Mouse (Mus musculus): Measurements from ENCODE around the gene Pde7b.

Gene Pde7b

DNA sequence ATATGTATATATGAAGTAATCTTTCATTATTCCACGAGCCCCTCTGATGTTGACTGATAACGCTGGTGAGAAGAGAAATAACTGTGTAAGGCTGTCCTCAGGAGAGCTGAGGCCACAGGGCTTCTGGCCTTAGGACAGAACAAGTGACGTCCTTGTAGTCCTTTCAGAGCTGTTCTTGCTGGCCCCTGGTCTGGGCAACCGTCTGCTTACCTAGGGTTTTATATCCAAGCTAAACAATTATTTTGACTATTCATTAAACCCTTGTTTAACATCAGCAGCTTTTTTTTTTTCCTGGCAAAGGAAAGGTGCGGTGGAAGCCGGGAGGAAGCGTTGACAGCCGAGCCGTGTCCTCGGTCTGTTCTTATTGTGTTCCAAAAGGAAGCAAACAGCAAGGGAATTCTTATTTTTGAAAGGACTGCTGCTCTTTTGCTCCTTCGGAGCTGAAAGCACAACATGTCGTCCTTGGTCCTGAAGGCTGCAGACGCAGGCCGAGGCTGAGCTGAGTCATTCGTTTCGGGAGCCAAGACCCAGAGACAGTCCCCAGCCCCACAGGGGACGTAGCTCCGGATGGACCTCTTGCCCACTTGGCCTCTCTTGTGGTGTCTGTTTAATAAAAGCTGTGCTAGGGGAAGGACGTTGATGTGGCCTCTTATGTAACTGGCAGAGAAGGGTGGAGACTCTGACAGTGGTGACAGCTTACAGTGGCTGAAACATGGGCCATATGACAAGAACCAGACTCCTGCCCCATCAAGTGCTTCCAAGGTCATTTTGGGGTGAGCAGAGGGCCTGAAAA lies 238.2 kb downstream of the Pde7b start:
- peak; percentile 86 for DNase-seq

DNA sequence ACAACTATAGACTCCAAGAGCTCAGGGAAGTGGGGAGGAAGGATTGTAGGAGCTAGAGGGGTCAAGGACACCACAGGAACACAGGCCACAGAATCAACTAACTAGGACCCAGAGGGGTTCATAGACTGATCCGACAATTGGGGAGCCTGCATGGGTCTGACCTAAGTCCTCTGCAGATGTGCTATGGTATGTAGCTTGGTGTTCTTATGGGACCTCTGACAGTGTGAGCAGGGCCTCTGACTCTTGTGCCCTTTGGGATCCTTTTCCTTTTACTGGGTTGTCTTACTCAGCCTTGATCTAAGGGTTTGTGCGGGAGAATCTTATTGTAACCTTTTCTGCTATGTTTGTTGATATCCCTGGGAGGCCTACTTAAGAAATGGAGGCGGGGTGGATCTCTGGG lies 239.1 kb downstream of the Pde7b start:
- no peak for DNase-seq

DNA sequence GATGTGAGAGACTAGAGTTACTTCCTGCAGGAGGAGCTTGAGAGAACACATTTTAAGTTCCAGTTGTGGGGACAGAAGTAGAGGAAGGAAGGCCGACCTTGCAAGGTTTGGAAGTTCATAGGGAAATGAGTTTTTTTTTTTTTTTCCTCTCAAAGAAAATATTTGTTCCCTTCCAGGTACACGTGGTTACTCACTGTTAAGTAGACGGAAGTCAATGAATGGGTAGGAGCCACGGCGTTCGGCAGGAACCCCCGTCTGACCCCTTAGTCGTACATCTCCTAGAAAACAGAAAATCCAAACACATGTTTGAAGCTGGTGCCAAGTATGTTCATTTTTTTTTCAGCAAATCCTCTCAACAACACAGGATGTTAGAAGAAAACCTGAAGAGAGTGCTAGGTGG lies 245.4 kb downstream of the Pde7b start:
- no peak for DNase-seq

DNA sequence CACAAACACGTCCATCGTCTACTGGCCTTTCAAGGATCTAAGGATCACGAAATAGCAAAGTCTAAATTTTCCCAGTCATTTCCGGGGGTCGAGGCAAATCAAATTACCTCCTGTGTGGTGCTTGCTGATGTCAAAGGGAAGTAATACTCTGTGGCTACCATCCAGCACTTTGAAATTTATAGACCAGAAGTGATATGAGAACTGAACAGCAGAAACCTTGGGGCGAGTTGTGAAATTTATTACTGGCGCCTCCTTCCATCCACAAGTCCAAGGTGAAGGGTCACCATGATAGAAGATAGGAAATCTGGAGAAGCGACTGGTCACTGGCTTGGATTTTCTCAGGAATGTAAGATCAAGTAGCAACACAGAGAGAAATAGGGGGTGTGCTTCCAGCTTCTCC lies 246.4 kb downstream of the Pde7b start:
- DNase-seq: no peak

DNA sequence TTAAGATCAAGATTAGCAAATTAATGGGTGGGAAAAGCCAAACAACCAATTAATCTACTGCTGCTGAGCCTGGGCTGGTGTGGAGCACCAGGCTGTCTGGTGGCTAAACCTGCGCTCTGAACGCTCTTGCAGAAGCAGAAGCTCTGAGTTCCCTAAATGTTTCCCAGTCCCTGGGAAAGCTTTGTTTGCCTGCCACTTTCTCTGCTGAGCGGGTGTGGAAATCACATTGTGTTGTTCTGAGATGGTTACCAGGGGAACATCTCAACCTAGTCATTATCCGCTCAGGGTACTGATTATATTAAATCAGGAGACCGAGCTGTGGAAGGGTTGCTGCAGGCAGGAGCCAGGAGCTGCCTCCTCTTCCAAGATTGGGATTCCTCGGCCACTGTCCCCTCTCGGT lies 250.0 kb downstream of the Pde7b start:
- DNase-seq: no peak

DNA sequence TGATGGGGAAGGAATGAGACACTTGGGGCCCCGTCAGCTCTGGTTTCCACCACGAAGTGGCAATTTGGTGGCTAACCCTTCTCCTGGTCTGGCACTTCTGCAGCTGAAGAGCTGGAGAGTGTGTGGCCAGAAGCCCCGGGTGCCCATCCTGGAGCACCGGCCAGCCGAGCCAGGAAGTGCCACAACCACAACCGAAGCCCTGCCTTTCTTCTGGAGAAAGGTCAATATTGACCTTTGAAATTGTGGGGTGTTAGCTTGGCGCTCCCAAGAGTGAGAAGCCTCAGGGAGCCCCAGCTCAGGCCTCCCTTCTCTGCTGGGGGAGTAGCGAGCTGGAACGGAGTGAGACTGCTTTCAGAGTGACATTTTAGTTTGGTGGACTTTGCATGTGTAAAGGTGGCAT lies 250.8 kb downstream of the Pde7b start:
- DNase-seq: no peak

DNA sequence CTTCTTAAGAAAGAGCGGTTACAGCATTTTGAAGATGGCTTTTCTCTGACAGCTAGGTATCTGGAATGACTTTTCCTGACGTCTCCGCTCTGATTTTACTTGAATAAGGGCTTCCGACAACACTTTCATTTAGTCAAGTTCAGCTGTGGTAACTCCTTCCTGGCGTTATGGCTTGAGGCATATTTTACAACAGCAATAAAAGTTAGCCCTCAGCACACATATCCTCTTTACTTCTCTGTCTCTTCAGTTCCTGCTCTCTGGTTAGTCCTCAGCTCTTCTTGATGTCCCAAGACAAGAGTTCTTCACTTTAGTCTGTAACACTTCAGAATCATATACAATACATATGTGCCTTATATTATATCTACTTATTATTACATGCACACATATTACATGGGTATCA lies 251.4 kb downstream of the Pde7b start:
- DNase-seq: no peak

DNA sequence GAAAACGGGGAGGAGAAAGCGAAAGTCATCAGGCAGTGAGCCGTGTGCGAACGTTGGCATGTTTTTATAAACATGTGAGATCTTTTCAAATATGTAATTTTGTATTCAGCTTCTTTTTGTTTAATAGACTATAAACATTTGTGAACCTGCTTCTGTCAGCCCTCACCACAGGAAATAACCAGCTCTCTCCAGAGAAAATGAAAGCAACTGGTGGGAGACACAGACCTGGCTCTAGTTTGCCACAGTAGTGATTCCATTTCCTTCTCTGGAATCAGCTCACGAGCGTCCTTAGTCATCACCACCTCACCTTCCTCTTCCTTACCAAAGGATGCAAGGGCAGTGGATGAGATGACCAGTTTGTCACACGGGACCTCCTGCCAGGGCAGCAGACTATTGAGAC lies 252.9 kb downstream of the Pde7b start:
- peak; percentile 30 for DNase-seq

DNA sequence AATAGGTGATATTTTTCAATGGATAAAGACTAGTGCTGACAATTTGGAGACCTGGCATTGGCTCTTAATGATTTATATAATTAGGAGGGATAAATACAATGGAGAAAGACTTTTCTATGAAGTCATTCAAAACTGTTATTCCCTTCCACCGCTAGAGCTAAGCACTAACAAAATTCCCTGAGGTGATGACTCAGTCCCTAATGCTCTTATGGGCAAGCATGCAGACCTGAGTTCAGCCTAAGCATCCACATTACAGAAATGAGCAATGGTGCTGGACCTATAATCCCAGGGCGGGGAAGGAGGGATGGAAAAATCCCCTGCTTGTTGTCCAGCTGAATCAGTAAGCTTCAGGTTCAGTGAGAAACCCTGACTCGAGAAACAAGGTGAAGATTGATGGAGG lies 260.2 kb downstream of the Pde7b start:
- no peak for DNase-seq

DNA sequence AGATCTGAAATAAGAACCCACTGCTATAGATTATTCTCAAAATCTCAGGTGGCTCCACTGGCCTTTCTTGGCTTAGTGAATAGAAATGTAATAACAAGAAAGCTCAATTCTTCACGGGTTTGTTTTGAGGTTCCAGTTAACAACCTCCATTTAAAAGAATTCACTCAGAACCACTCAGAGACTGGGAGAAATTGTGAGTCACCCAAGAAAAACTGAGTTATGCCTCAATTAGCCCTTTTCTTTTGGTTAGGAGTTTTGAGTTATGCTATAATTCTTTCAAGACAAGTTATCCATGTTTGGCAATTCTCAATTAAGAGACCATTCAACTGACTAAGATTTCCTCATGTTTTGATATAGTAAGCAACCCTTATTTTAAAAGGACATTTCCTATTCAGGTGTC lies 260.9 kb downstream of the Pde7b start:
- no peak for DNase-seq

DNA sequence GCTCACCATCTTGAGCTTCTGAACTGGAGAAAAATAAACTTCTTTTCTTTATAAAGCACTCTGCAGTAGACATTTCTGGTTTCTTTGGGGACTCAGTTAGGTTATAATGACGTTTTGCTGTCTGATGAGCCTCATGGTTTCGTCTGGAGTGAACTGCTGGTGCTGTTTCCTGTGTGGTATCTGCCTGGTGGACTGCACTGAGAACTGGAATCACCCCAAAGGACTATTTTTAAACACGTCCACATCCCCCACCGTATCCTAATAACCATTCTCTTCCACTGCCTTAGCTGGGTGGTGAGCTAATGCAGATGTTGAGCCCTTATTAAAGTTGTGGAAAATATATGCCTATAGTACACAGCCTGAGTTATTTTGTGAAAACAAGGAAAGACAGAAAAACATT lies 262.3 kb downstream of the Pde7b start:
- DNase-seq: no peak

DNA sequence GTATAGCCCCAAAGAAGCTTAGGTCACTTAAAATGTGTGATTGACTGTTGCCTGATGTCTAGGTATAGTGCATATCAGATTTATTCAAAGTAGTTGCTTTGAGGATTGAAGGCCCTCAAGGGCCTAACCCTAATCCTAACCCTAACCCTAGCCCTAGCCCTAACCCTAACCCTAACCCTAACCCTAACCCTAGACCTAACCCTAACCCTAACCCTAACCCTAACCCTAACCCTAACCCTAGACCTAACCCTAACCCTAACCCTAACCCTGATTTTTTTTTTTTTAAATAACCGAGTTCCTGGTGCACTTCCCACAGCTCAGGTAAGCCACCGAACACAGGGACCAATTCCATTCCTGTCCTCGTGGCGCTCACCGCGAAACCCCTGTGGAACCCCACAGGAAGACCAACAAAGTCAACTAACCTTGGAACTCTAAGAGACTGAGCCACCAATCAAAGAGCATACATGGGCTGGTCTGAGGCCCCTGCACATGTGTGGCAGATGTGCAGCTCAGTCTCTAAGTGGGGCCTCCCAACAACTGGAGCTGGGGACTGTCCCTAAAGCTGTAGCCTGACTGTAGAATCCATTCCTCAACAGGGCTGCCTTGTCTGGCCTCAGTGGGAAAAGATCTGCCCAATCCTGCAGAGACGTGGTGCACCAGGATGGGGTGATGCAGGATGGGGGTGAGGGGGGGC lies 265.1 kb downstream of the Pde7b start:
- no peak for DNase-seq

DNA sequence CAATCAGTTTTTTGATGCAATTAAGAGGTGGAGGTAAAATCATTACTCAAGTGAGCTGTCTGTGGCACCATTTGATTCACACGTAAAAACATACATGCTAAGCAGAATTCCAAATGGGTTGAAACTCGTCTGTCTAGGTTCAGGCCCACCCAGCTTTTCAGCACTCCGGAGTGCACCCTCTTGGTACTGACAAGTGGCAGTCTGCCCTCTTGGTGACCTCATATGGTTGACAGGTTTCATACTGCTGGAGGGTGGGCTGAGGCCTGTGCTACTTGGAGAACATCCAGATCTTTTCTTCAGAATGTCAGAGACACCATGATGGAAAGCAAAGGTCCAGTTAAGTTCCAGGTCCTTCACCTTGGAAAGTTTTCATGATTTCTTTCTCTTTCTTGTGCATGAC lies 265.7 kb downstream of the Pde7b start:
- no peak for DNase-seq

DNA sequence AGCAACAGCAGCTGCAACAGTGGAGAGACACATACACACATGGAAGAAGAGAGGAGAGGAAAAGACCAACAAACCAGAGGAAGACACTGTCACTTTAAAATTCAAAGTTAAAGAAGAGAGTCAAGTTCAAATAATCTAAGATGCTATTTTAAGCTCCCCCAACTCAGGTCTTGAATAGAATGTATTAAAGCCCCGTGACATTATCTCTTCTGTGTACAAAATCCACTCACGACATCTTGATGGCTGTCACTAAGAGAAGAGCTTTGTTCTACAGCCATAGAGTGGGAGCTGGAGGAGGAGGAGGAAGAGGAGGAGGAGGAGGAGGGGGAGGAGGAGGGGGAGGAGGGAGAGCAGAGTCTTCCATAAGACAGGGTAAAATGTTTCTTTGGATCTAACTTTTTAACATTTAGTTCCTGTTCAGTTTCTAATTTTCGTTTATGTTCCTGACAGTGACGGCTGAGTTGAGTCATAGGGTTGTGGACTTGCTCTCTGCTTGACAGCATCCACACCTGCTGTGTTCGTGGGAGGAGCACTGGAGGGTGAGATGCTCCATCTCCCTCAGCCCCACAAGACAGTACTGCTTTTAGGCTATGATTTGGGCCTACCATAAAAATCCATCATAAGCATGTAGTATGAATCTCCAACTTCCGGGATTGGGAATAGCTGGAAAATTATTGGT lies 270.4 kb downstream of the Pde7b start:
- DNase-seq: no peak

DNA sequence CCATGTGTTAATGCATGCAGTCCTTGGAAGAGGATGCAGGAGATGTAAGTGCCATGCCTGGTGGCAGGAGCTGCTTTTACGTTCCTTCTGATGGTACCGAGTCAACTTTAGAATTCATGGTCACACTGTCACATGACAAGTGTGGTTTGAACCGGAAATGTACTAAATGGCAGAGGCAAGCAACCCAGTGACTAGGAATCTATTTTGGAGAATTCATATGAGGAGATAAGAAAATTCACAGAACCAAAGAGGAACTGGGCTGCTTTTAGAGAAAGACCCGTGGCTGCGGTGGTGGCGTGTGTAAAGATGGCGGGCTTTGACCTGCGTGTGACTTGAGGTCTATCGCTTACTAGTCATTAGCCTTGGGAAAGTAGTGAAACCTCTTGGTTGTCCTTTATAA lies 287.4 kb downstream of the Pde7b start:
- DNase-seq: no peak

DNA sequence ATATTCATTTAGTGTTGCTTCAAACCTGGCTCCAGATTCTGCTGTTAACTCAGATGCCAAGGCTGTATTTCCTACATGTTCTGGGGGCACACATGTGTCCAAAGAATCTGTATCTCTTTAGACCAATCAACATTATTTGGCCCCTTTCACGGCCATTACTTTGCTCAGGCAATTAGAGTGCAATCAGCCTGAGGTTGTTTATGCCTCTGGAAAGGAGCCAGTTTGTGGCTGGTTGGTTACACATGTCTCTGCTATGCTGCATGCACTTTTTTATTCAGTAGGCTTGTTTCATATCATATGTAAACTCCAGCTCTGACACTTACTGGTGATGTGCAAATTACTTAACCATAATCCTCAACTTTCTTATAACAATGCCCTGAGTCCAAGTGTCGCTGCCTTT lies 287.9 kb downstream of the Pde7b start:
- no peak for DNase-seq

DNA sequence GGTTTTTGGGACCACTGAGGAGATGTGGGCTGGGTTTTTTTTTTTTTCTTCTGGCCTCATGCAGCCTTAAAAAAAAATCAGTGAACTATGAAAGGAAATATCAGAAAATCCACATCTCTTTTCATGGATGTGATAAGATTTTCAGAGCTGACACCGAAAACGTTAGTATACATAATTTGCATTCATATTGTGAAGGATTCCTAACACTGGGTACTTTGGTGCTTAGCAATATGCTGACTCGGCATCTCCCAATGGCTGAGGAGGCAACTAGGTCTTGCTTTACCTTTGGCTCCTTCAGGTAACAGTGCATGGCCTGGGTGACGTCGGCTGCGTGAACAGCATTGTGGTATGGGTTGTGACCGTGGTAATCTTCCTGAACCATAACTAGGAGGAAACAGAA lies 289.0 kb downstream of the Pde7b start:
- DNase-seq: no peak

DNA sequence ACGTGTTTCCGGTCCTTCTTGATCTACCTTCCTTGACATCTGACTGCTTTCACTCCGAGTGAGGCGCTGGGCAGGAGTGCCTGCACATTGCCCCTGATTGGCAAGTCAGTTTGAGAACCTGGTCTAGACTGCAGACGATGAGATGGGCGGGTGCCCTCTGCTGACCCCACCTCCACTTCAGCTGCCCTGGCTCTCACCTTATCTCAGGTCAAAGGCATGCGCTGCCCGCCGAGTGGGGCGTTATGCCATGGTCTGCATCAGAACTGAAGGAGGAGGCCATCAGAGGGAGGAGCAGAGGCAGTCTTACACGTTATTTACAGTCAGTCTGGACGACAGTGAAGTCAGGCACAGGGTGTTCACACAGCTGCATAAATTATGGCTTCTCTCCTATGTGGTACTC lies 293.5 kb downstream of the Pde7b start:
- DNase-seq: peak; percentile 38

DNA sequence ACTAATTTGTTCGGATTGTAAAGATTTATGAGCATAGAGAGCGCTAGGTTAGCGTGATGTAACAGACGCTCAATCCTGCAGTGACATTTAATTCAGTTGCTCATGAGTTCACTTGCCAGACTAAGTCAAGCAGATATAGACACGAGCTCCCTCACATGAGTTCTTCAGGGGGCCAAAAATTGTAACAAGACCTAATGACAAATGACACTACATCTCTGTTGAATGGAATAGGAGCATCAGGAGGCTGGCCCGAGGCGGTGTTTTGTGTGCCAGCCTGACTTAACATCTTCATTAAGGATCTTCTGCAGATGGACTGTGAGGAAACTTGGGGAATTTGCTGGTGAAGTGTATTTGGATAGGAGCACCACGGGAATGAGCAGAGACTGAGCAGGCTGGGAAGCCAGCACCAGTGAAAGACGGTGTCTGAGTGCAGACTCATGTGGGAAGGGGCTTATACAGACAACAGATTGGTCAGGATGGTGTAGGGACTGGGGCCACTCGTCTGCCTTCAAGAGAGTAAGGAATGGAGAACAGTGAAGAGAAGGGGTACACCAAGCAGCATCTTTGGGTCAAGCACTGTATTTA lies 303.5 kb downstream of the Pde7b start:
- peak; percentile 37 for DNase-seq

DNA sequence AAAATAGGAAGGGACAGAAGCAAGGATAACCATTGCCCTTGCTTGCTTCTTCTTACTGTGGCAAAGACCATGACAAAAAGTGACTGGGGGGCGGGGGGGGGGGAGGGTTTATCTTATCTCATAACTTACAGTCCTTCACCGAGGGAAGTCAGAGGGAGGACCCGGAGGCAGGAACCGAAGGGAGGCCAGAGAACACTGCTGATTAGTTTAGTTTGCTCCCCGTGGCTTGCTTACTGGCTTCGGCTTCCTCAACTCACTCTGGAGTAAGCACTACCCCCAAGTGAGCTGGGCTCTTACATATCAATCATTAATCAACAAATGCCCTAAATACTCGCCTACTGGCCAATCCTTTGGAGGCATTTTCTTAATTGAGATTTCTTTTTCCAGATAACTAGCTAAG lies 304.6 kb downstream of the Pde7b start:
- DNase-seq: no peak

DNA sequence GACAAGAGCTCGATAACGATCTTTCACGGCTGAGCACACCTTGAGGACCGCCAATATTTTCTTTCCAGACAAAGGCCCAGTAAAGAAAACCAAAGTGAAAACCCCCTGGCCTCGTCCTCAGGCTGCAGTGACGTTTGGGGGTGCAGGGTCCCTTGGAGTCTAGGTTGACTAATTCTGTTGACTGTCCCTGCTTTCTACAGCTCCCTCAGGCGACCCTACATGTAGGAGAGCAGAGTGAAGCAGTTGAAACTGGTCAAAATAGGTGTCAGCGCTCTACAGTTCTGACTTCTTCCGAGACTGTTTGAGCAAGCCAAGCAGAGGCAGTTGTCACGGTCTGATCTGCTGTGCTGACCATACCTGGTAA lies 306.0 kb downstream of the Pde7b start:
- no peak for DNase-seq

DNA sequence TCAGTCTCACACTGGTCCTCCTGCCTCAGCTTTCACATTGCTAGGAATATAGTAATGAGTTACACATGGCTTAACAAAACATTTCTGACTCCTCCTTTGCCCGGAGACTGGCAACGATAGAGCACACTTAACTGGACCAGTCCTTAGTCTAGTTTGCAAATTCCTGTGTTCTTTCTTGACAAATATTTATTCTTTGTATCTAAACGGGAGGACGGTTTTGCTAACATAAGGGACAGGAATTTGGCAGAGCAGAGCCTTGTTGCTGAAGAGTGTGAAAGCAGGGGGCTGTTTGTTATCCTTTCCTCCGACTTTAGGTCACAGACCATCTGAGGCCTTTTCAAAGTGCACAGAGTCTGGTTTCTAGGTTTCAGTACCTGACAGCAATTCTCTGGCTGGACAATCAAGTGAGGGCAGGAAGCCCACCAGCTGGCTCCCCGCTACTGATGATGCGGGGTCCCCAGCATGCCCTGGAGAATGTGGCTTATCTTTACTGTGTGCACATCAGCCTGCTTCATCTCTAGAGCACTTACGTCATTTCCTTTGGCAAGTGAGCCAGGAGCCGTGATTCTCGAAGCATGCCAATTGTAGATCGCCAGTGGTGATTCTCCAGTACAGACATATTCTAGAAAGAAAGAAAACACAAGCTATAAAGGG lies 306.5 kb downstream of the Pde7b start:
- peak; percentile 79 for DNase-seq

DNA sequence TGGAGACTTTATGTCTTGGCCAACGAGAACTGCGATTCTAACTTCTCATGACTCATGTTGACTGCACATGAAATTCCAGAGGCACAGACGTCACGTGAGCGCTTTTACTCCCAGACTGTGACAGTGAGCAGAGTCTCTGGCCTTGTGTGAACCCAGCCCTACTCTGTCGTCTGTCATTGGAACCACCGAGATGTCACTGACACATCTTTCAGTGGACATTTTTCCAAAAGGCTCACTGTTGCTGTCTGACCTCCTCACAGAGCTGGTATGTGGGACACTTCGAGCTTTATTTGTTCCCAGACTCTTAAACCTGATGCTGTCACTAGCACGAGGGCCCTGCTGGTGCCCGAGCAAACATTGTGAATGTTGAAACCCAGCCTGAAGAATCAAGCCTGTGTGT lies 315.7 kb downstream of the Pde7b start:
- peak; percentile 74 for DNase-seq
